10 mouse cellular contexts compared by ENCODE assay signal in genomic region chr12:104351812-104352211, GRCm38 (mm10). TPM values are rescaled to one million over a fixed set of nuclear protein-coding genes. Genes with fewer than 3 reads are reported as not detected.
A peak's percentile ranks its signal among the peaks of the same experiment; 100 is the strongest.
DNase-seq lines count a peak whose midpoint lies in the region; TF ChIP-seq lines count a peak whose summit lies in the region.
"Not testable (repeated sequence)": the region's sequence is repeated elsewhere in the genome, so short reads cannot be mapped to it uniquely, and the experiment has no call there.
"Had no signal": no experiment of that assay in that cellular context is flagged by ENCODE, and none has a peak within 500 bp of the region (broad histone marks: within the 10 kb centered on the region; RNA-seq: fewer than 3 reads in every experiment).

No protein-coding gene starts in this region.

- TF ChIP-seq CTCF in lung, adult 2 months (IDR thresholded peaks at IDR 0.05; ENCODE audit: insufficient read depth, low read length) = peak; percentile 42; the same call in 1 of the 2 replicates

- not testable (repeated sequence) for H3K27ac ChIP-seq in hindbrain, embryonic 10.5 days

- 42% methylated on average over 3 of the region's 3 CpGs for WGBS in hindbrain, embryonic 10.5 days
- WGBS in lung, adult 2 months = 26% methylated on average over 3 of the region's 3 CpGs

- not testable (repeated sequence) for H3K27me3 ChIP-seq in hindbrain, embryonic 10.5 days (ENCODE audit: insufficient read depth, poor library complexity, severe bottlenecking)

- peak; percentile 28 to 76 for DNase-seq in adrenal gland, adult (ENCODE audit: inconsistent age in 2 of 2, low spot score in 1 of 2)
- peak; percentile 26 to 30 for DNase-seq in cerebellum, postnatal 4 days (ENCODE audit: low spot score in 2 of 2)
- peak; percentile 39 to 47 for DNase-seq in frontal cortex, postnatal 25 days (ENCODE audit: low spot score in 2 of 2)
- peak; percentile 25 for DNase-seq in hindbrain, embryonic 10.5 days (ENCODE audit: low spot score)
- peak; percentile 29 for DNase-seq in layer of hippocampus, adult 9-11 months
- DNase-seq in lung, adult 2 months = peak; percentile 8
- DNase-seq in retina, postnatal 1 day = peak; percentile 19
- peak; percentile 16 for DNase-seq in urinary bladder, postnatal 10 days (ENCODE audit: low spot score)

- not testable (repeated sequence) for H3K4me1 ChIP-seq in hindbrain, embryonic 10.5 days (replicated peaks); lung, adult 2 months (ENCODE audit: control insufficient read depth, insufficient read depth, low read length)

- not testable (repeated sequence) for H3K9me3 ChIP-seq in hindbrain, embryonic 10.5 days

- H3K36me3 ChIP-seq in hindbrain, embryonic 10.5 days = not testable (repeated sequence)

- TF ChIP-seq POLR2A in lung, adult 2 months (IDR thresholded peaks at IDR 0.05; ENCODE audit: borderline replicate concordance, extremely low read depth, low read depth, low read length) = not testable (repeated sequence)

- H3K4me3 ChIP-seq in hindbrain, embryonic 10.5 days; lung, adult 2 months (replicated peaks; ENCODE audit: extremely low read depth, low read depth, low read length): not testable (repeated sequence)

RNA-seq across cellular contexts. Expression of gene Serpina3k, which starts 13.5 kb away (rescaled TPM):
- polyA plus RNA-seq in hindbrain, embryonic 10.5 days (2016; fragmentation: Nextera tagmentation; extraction: Ambion mirVana) = not detected in 2 replicates
- 0.65 and 2.9 TPM in 2 replicates for polyA plus RNA-seq in lung, adult 2 months (2012; rRNA removed)
- polyA plus RNA-seq: hindbrain, embryonic 15.5 days; liver, embryonic 13.5 days had no signal

RNA-seq across cellular contexts. Expression of gene Serpina3m, which starts 13.5 kb away (rescaled TPM):
- not detected in 2 replicates for polyA plus RNA-seq in hindbrain, embryonic 10.5 days (2016; fragmentation: Nextera tagmentation; extraction: Ambion mirVana)
- polyA plus RNA-seq in lung, adult 2 months (2012; rRNA removed) = 1.1 and 1.9 TPM in 2 replicates
- polyA plus RNA-seq: hindbrain, embryonic 15.5 days; liver, embryonic 13.5 days had no signal

RNA-seq across cellular contexts. Expression of gene Serpina3j, which starts 37.5 kb away (rescaled TPM):
- polyA plus RNA-seq in hindbrain, embryonic 10.5 days (2016; fragmentation: Nextera tagmentation; extraction: Ambion mirVana) = not detected in 2 replicates
- polyA plus RNA-seq in lung, adult 2 months (2012; rRNA removed) = not detected in 2 replicates
- polyA plus RNA-seq: hindbrain, embryonic 15.5 days; liver, embryonic 13.5 days had no signal

RNA-seq across cellular contexts. Expression of gene Serpina3n, which starts 54.7 kb away (rescaled TPM):
- not detected in 2 replicates for polyA plus RNA-seq in hindbrain, embryonic 10.5 days (2016; fragmentation: Nextera tagmentation; extraction: Ambion mirVana)
- polyA plus RNA-seq in lung, adult 2 months (2012; rRNA removed) = 106 and 130 TPM in 2 replicates
